Mouse (Mus musculus) CD4-positive naive resting alpha-beta T cell, adult 57 days (primary cell): ENCODE results near the gene 4430402I18Rik. TPM values are rescaled to one million over a fixed set of nuclear protein-coding genes. Genes with fewer than 3 reads are reported as not detected.

Experiments used
- total RNA-seq: library from RNA; stranded (reverse); gene quantifications from one replicate; pipeline ENCODE4 v1.2.4, GENCODE M21; 2023

The 4430402I18Rik gene
- 2.7 TPM for total RNA-seq

GRCm38 (mm10) chr19:28967652-28968051 is at the start of gene 4430402I18Rik:
Gene 4430402I18Rik, minus strand, starts transcription at chr19:28967800.

GRCm38 (mm10) chr19:28990194-28990589 is 22.6 kb upstream of the 4430402I18Rik start, which contains the start of gene Cdc37l1:
Gene Cdc37l1, plus strand, starts transcription at chr19:28990352.

DNA sequence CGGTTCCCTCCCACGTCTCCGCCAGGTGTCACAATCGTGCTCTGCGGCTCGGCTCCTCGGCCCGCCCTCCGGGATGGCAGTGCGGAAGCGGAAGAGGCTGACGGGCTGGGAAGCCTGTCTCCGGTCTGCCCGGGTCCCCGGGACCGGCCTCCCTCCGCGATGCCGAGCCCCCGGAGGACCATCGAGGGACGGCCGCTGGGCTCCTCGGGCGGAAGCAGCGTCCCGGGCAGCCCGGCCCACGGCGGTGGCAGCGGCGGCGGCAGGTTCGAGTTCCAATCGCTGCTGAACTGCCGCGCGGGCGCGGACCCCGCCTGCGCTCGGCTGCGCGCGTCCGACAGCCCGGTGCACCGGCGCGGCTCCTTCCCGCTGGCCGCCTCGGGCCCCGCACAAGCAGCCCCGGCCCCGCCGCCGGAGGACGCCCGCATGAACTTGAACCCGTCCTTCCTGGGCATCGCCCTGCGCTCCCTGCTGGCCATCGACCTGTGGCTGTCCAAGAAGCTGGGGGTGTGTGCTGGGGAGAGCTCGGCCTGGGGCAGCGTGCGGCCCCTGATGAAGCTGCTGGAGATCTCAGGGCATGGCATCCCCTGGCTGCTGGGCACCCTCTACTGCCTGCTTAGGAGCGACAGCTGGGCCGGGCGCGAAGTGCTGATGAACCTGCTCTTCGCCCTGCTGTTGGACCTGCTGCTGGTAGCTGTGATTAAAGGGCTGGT is 3.6 kb downstream of the 4430402I18Rik start, which contains the start of gene Plpp6:
Gene Plpp6, plus strand, starts transcription at position 112 of the 710 bp plus-strand sequence.

Other genes starting within 250 kb of the 4430402I18Rik start
- gene Slc1a1, start 132.8 kb downstream of the 4430402I18Rik start, total RNA-seq: not detected
- gene Plpp6, start 3.8 kb downstream of the 4430402I18Rik start, total RNA-seq: 16.3 TPM
- 52.6 TPM for gene Cdc37l1, start 22.6 kb upstream of the 4430402I18Rik start, total RNA-seq
- gene Ak3, start 80.2 kb upstream of the 4430402I18Rik start, total RNA-seq: 15.0 TPM
- 23.3 TPM for gene Rcl1, start 133.6 kb upstream of the 4430402I18Rik start, total RNA-seq